Mouse (Mus musculus) CH12.LX (cell line): ENCODE measurements around the gene Chst15.

ENCODE experiments used
- CHD1 ChIP-seq: IDR thresholded peaks from 2 replicates; pipeline ENCODE4 v1.6.1; 2012; ENCODE audit warnings: low read depth, low read length, improper control_type of control experiment, inconsistent platforms
- CTCF ChIP-seq, 2 experiments: IDR thresholded peaks in 1 of 2; conservative IDR thresholded peaks in 1 of 2; 2 replicates each; pipeline ENCODE4 v1.5.1; 2011 to 2012; ENCODE audit warnings: low read depth in 2 of 2, low read length in 2 of 2, improper control_type of control experiment in 1 of 2, inconsistent platforms in 1 of 2, mild to moderate bottlenecking in 1 of 2, moderate library complexity in 1 of 2
- EP300 ChIP-seq: IDR thresholded peaks from 2 replicates; pipeline ENCODE4 v1.6.1; 2011; ENCODE audit warnings: low read length, improper control_type of control experiment
- HCFC1 ChIP-seq: IDR thresholded peaks from 2 replicates; pipeline ENCODE4 v1.6.1; 2012; ENCODE audit warnings: low read depth, mild to moderate bottlenecking, inconsistent platforms, low read length, improper control_type of control experiment
- POLR2A ChIP-seq: IDR thresholded peaks from 2 replicates; pipeline ENCODE4 v1.6.1; 2011; ENCODE audit warnings: low read depth, mild to moderate bottlenecking, improper control_type of control experiment, low read length
- POLR2AphosphoS2 ChIP-seq: IDR thresholded peaks from 2 replicates; pipeline ENCODE4 v1.6.1; 2011; ENCODE audit warnings: low read depth, low read length, improper control_type of control experiment
- RAD21 ChIP-seq: IDR thresholded peaks from 2 replicates; pipeline ENCODE4 v1.6.1; 2011; ENCODE audit warnings: low read depth, mild to moderate bottlenecking, low read length, improper control_type of control experiment, moderate library complexity
- SIN3A ChIP-seq: IDR thresholded peaks from 2 replicates; pipeline ENCODE4 v1.6.1; 2012; ENCODE audit warnings: low read length, improper control_type of control experiment, inconsistent platforms
- TBP ChIP-seq: conservative IDR thresholded peaks from 2 replicates; pipeline ENCODE4 v1.6.1; 2011; ENCODE audit warnings: low read depth, low read length, improper control_type of control experiment
- TCF12 ChIP-seq: IDR thresholded peaks from 2 replicates; pipeline ENCODE4 v1.6.1; 2014; ENCODE audit warnings: low read depth, mild to moderate bottlenecking, inconsistent platforms, low read length, improper control_type of control experiment
- USF1 ChIP-seq: IDR thresholded peaks from 2 replicates; pipeline ENCODE4 v1.6.1; 2014; ENCODE audit warnings: low read depth, mild to moderate bottlenecking, inconsistent platforms, low read length, improper control_type of control experiment

GRCm38 (mm10) chr7:132323430-132323829 is 6.4 kb upstream of the Chst15 start:
- TF ChIP-seq CTCF (conservative IDR thresholded peaks at IDR 0.05 in 1 of 2, IDR thresholded peaks at IDR 0.05 in 1 of 2; ENCODE audit: low read depth in 2 of 2, low read length in 2 of 2) (no peak), SIN3A (0 out of 2 replicates have a peak, but pooled peaks have one; percentile 26), POLR2A (peak; percentile 25; the same call in 1 of the 2 replicates), USF1 (no peak), POLR2AphosphoS2 (no peak), RAD21 (no peak), HCFC1 (peak; percentile 51; the same call in 1 of the 2 replicates), EP300 (peak; percentile 75), TCF12 (no peak), TBP (no peak), CHD1 (no peak)
